Comparison of ENCODE assay signal across 24 mouse cellular contexts in genomic region chr2:125924554-125924953, GRCm38 (mm10).
"Had no signal": no experiment of that assay in that cellular context is flagged by ENCODE, and none has a peak within 500 bp of the region (broad histone marks: within the 10 kb centered on the region; RNA-seq: fewer than 3 reads in every experiment).

No protein-coding gene starts in this region.

- H3K27me3 ChIP-seq: embryonic facial prominence, embryonic 12.5 days; embryonic facial prominence, embryonic 13.5 days; embryonic facial prominence, embryonic 15.5 days; forebrain, embryonic 12.5 days; forebrain, embryonic 13.5 days; forebrain, embryonic 15.5 days had no signal

- H3K27ac ChIP-seq: embryonic facial prominence, embryonic 10.5 days; embryonic facial prominence, embryonic 12.5 days; embryonic facial prominence, embryonic 13.5 days; embryonic facial prominence, embryonic 15.5 days; forebrain, embryonic 10.5 days; forebrain, embryonic 12.5 days; forebrain, embryonic 13.5 days; forebrain, embryonic 15.5 days; heart, embryonic 10.5 days had no signal

- DNase-seq: cerebellum, adult 9-10 months; cerebellum, adult 9-11 months; cerebellum, postnatal 10 days; cerebellum, postnatal 14 days; cerebellum, postnatal 25 days; cerebellum, postnatal 36 days; embryo, embryonic 11 days; forebrain, postnatal 0 days; gastrocnemius, adult 2 months; gastrocnemius, postnatal 10 days; gastrocnemius, postnatal 14 days; gastrocnemius, postnatal 25 days; gastrocnemius, postnatal 36 days; heart, adult 18-20 months had no signal

- H3K4me1 ChIP-seq: embryonic facial prominence, embryonic 10.5 days; embryonic facial prominence, embryonic 15.5 days; forebrain, embryonic 10.5 days; forebrain, embryonic 12.5 days; forebrain, embryonic 15.5 days had no signal

- H3K4me3 ChIP-seq: embryonic facial prominence, embryonic 10.5 days; embryonic facial prominence, embryonic 12.5 days; embryonic facial prominence, embryonic 13.5 days; embryonic facial prominence, embryonic 15.5 days; erythroblast, embryonic 14.5 days; forebrain, embryonic 10.5 days; forebrain, embryonic 12.5 days; forebrain, embryonic 13.5 days; forebrain, embryonic 15.5 days; gastrocnemius, adult 2 months; heart, embryonic 10.5 days had no signal

- H3K36me3 ChIP-seq: embryonic facial prominence, embryonic 12.5 days; embryonic facial prominence, embryonic 15.5 days; forebrain, embryonic 10.5 days; forebrain, embryonic 15.5 days had no signal

- H3K9ac ChIP-seq: embryonic facial prominence, embryonic 12.5 days; embryonic facial prominence, embryonic 13.5 days; embryonic facial prominence, embryonic 15.5 days; forebrain, embryonic 12.5 days; forebrain, embryonic 13.5 days; forebrain, embryonic 15.5 days; forebrain, postnatal 0 days had no signal
